Mouse (Mus musculus) brain, embryonic 14.5 days (tissue): ENCODE data around the gene Ss18l1. TPM values are rescaled to one million over a fixed set of nuclear protein-coding genes. Genes with fewer than 3 reads are reported as not detected.

Experiments used
- DNase-seq: peaks from one replicate; pipeline ENCODE4 v3.0.0-alpha.2; 2011; ENCODE audit warnings: low read depth
- CTCF ChIP-seq: fragments of 200-500 bp; IDR thresholded peaks from 2 replicates; pipeline ENCODE4 v1.5.1; 2012; ENCODE audit warnings: inconsistent platforms, mild to moderate bottlenecking, moderate library complexity, borderline replicate concordance; ENCODE audit not compliant: insufficient read depth, insufficient read length; ENCODE audit errors: extremely low read depth
- POLR2A ChIP-seq: fragments of 200-500 bp; IDR thresholded peaks from 2 replicates; pipeline ENCODE4 v1.6.1; 2012; ENCODE audit warnings: mild to moderate bottlenecking, inconsistent platforms, borderline replicate concordance; ENCODE audit not compliant: poor library complexity, insufficient read depth, insufficient read length, severe bottlenecking; ENCODE audit errors: extremely low read depth
- polyA plus RNA-seq: library from polyadenylated mRNA; depleted of rRNA; stranded (reverse); fragments of >200 nt; gene quantifications from 2 replicates; pipeline ENCODE4 v1.2.3, GENCODE M21; 2012

The Ss18l1 gene
- polyA plus RNA-seq, 1 experiment: 73.1 TPM

DNA sequence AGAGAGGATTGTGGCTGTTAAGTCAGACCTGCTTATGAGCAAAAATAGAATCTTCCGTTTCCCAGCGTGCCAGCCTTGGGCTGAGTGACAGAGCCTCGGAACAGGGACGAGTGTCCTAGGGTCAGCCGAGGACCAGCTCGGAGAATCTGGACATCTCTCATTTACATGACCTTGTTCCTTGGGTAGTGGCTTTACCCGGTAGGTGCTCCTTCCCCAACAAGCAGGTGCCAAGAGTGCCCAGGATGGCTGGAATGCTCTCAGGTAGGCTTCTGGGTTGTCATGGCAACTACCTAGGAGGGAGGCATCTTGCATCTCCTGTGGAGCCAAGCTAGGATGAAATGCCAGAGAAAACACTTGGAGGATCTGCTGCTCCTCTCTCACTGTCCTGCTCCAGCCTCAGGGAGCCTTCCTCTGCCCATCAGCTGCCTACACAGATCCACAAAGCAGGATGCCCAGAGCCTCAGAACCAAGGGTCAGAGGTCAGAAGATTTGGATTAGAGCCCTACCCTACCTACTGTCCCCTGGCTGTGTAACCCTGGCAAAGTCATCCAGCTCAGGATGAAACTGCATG lies 22.1 kb upstream of the Ss18l1 start:
- no peak for TF ChIP-seq POLR2A
- no peak for TF ChIP-seq CTCF
- DNase-seq: no peak

- TF ChIP-seq CTCF: no peak
- TF ChIP-seq POLR2A: no peak
- no peak for DNase-seq
These were observed 21.4 kb upstream of the Ss18l1 start for GRCm38 (mm10) chr2:180020919-180021318.

DNA sequence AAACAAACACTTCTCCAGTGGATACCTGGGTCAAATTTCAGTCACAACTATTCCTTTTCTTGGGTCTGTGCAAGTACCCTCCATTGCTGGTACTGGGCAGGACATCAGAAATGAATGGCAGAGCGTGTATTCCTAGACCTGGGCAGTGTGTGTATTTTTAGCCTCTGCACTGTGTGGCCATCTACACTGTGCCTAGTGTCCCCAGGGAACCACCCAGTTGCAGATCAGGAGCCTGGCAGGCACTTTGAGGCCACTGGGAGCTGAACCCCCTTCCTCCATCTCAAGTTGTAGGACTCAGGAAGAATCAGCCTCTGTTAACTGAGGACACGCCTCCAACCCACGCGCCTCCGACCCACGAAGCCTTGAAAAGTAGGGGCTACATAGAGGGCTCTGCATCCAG lies 19.6 kb upstream of the Ss18l1 start:
- TF ChIP-seq CTCF: no peak
- no peak for TF ChIP-seq POLR2A

DNA sequence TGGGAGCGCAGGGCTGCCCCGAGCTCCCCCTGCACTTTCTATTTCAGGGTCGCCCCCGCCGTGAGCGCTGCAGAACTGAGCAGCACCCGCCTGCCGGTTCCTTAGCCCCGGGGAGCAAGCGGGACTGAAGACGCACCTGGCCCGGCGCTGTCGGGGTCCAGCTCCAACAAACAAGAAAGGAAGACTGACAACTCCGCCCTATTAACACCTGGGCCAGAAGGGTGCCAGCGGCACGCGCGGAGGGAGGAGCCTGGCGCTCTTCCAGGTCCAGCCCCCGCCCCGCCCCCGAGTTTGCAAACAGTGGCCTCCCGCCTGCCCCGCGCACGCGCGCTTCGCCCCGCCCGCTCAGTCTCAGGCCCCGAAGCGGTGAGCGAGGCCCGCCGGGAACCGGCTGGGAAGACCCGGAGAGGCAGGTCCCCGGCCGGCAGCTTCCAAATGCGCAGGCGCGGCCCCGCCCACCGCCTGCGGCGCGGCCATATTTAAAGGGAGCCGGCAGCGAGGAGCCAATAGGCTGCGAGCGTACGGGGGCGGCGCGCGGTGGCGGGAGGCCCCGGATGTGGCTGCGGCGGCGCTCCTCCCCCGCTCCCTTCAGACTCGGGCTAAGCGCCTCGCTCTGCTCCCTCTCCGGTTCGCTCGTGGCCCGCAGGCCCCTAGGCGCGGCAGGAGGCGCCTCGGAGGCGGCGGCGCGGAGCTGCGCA lies 17.8 kb upstream of the Ss18l1 start, which contains the start of gene Lsm14b:
Lsm14b (plus strand) TSS at position 587 of the 698 bp plus-strand sequence.
- DNase-seq: peak; percentile 99
- TF ChIP-seq POLR2A (peak; percentile 89), CTCF (no peak)

More for the DNA sequence above, 19.6 kb upstream of the Ss18l1 start:
- no peak for DNase-seq

DNA sequence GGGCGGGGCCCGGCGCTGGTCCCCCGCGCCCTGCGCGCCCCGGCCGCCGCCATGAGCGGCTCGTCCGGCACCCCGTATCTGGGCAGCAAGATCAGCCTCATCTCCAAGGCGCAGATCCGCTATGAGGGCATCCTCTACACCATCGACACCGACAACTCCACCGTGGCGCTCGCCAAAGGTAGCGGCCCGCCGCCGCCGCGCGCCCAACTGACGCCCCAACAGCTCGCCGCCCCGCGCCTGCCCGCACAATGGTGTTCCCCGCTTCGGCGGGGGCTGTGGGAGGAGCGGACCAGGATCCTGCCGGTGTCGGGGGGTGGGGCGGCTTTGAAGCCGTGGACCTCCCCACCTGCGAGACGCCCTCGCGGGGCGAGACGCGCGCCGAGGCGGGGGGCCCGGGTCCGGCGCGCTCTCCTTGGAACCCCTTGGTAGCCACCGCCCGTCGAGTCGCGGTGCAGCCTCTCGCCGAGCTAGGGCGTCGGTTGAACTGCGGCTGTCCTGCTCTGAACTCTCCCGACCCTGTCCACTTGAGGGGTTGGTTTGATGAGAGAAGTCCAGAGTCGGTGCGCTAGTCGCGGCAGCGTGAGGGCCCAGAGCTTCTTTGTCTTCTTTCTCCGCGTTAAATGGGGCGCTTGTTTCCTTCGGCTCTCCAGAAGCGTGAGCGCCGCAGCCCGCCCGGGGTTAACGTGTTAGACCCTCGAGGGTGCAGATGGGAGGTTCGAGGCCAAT lies 17.0 kb upstream of the Ss18l1 start:
- DNase-seq: peak; percentile 64

GRCm38 (mm10) chr2:180025861-180026200 lies 16.5 kb upstream of the Ss18l1 start:
- no peak for TF ChIP-seq POLR2A
- no peak for TF ChIP-seq CTCF
- no peak for DNase-seq

More for the DNA sequence above, 17.0 kb upstream of the Ss18l1 start:
- TF ChIP-seq POLR2A: no peak
- no peak for TF ChIP-seq CTCF

DNA sequence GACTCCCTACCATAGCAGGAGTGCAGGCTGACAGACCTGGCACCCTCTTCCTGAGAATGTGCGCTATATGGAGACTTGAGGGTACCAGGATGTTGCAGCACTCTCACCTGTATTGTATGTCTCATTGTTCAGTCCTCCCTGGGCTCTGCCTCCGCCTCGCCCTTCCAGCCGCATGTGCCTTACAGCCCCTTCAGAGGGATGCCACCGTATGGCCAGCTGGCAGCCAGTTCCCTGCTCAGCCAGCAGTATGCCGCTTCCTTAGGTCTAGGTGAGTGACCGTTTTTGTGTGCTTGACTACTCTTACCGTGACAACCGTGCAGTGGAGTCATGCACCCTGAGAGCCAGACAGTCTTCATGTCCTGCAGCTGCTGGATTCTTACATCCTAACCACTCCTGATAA lies 14.5 kb upstream of the Ss18l1 start:
- DNase-seq: no peak
- no peak for TF ChIP-seq POLR2A
- TF ChIP-seq CTCF: no peak

DNA sequence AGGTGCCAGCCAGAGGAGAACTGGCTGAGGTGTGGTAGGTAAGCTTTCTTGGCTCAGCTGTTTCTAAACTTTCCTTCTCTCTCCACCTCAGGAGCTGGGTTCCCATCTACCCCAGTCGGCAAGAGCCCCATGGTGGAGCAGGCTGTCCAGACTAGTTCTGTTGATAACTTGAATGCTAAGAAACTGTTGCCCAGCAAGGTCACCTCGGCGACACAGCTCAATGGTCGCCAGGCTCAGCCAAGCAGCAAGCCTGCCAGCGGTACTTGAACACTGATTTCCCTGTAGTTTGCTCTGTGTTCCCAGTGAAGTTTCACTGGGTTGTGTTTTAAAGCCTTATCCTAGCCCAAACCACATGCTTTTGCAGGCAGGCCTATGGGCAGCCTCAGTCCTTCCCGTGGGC lies 11.0 kb upstream of the Ss18l1 start:
- TF ChIP-seq CTCF (no peak), POLR2A (no peak)
- DNase-seq: no peak

GRCm38 (mm10) chr2:180032925-180033324 lies 9.4 kb upstream of the Ss18l1 start:
- DNase-seq: no peak
- no peak for TF ChIP-seq CTCF

- TF ChIP-seq CTCF (no peak), POLR2A (no peak)
- no peak for DNase-seq
These were observed 8.4 kb upstream of the Ss18l1 start for GRCm38 (mm10) chr2:180033956-180034355.

DNA sequence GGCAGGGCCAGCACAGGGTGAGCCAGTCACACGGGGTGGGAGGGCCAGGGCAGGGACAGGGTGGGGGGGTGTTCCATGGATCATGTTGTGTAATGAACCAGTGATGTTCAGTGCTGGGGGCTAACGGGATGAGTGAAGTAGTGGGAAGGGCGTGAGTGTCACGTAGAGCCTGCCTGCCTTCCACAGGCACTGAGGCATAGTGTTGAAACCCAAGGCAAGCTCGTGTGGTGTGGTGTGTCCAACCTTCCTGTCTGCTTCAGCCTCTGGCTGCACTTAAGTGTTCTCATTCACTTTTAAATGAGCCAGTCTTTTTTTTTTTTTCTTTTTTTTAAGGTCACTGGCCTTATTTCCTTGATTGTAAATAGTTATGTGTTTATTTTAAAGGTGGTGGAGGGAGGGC lies 7.6 kb upstream of the Ss18l1 start:
- DNase-seq: no peak
- TF ChIP-seq POLR2A: no peak
- no peak for TF ChIP-seq CTCF

- DNase-seq: no peak
- no peak for TF ChIP-seq CTCF
- no peak for TF ChIP-seq POLR2A
These were observed 1.9 kb upstream of the Ss18l1 start for GRCm38 (mm10) chr2:180040406-180040805.
